Mouse (Mus musculus) thymus, adult 2 months (tissue): ENCODE measurements around the gene Kdm3a.

ENCODE experiments used
- CTCF ChIP-seq: fragments of 200-500 bp; IDR thresholded peaks from 2 replicates; pipeline ENCODE4 v1.5.1; 2012; ENCODE audit warnings: mild to moderate bottlenecking, control low read depth, low read length, moderate library complexity, borderline replicate concordance; ENCODE audit not compliant: control insufficient read depth, poor library complexity, insufficient read depth; ENCODE audit errors: extremely low read depth
- POLR2A ChIP-seq: fragments of 200-500 bp; IDR thresholded peaks from 2 replicates; pipeline ENCODE4 v1.6.1; 2012; ENCODE audit warnings: mild to moderate bottlenecking, low read length, control low read depth, moderate library complexity; ENCODE audit not compliant: control insufficient read depth, poor library complexity, insufficient read depth; ENCODE audit errors: extremely low read depth

GRCm38 (mm10) chr6:71621551-71621950 lies 11.2 kb downstream of the Kdm3a start:
- TF ChIP-seq CTCF, result no peak
- TF ChIP-seq POLR2A, result no peak
